ENCODE assay signal across 16 mouse cellular contexts in genomic region chr12:106673232-106673766, GRCm38 (mm10).
DNase-seq lines count a peak whose midpoint lies in the region; ATAC-seq and TF ChIP-seq lines count a peak whose summit lies in the region.
"Had no signal": no experiment of that assay in that cellular context is flagged by ENCODE, and none has a peak within 500 bp of the region (broad histone marks: within the 10 kb centered on the region; RNA-seq: fewer than 3 reads in every experiment).

No protein-coding gene starts in this region.

- H3K9ac ChIP-seq in forebrain, embryonic 14.5 days (ENCODE audit: low read length), result no peak overlapping the region
- no peak overlapping the region for H3K9ac ChIP-seq in forebrain, embryonic 11.5 days (ENCODE audit: low read length)
- H3K9ac ChIP-seq in kidney, postnatal 0 days (ENCODE audit: low read depth, low read length), result no peak overlapping the region
- no peak overlapping the region for H3K9ac ChIP-seq in ES-E14 (ENCODE audit: insufficient read depth, low read depth, low read length, poor library complexity, severe bottlenecking)
- H3K9ac ChIP-seq in embryonic facial prominence, embryonic 13.5 days, result no peak overlapping the region
- H3K9ac ChIP-seq: forebrain, postnatal 0 days; liver, embryonic 13.5 days had no signal

- no peak overlapping the region for H3K4me2 ChIP-seq in forebrain, embryonic 14.5 days (ENCODE audit: low read length)
- H3K4me2 ChIP-seq in forebrain, embryonic 11.5 days (ENCODE audit: low read depth, low read length, severe bottlenecking), result no peak overlapping the region
- H3K4me2 ChIP-seq in kidney, postnatal 0 days (ENCODE audit: low read length), result no peak overlapping the region
- peak overlapping the region; percentile 9; the same call in 1 of the 2 replicates for H3K4me2 ChIP-seq in embryonic facial prominence, embryonic 13.5 days
- H3K4me2 ChIP-seq: heart, embryonic 11.5 days; liver, embryonic 13.5 days had no signal

- WGBS in forebrain, embryonic 14.5 days, result 29% methylated on average over 13 of the region's 13 CpGs
- 37% methylated on average over 13 of the region's 13 CpGs for WGBS in forebrain, embryonic 11.5 days
- WGBS in kidney, postnatal 0 days, result 14% methylated on average over 13 of the region's 13 CpGs
- WGBS in embryonic facial prominence, embryonic 13.5 days, result 26% methylated on average over 13 of the region's 13 CpGs

- no peaks in the 10 kb centered on the region for H3K9me3 ChIP-seq in forebrain, embryonic 14.5 days (replicated peaks; ENCODE audit: control insufficient read depth, low read length)
- no peaks in the 10 kb centered on the region for H3K9me3 ChIP-seq in forebrain, embryonic 11.5 days (ENCODE audit: control insufficient read depth, low read length)
- H3K9me3 ChIP-seq in kidney, postnatal 0 days (replicated peaks; ENCODE audit: low read length), result no peaks in the 10 kb centered on the region
- no peaks in the 10 kb centered on the region for H3K9me3 ChIP-seq in ES-E14 (ENCODE audit: control insufficient read depth, insufficient read depth, low read depth, low read length)
- no peaks in the 10 kb centered on the region for H3K9me3 ChIP-seq in embryonic facial prominence, embryonic 13.5 days
- H3K9me3 ChIP-seq: liver, embryonic 13.5 days had no signal

- TF ChIP-seq CTCF in kidney, postnatal 0 days (IDR thresholded peaks at IDR 0.05; ENCODE audit: low read depth), result no peak

- in situ Hi-C loops in ES-E14 (cut with MboI; ENCODE audit: low sequenced_read_pairs in 2 of 2, unreplicated experiment in 2 of 2), result no loop called here

- DNase-seq in forebrain, embryonic 14.5 days (ENCODE audit: low spot score), result peak; percentile 38
- DNase-seq in forebrain, embryonic 11.5 days (ENCODE audit: low spot score), result no peak
- peak; percentile 46 for DNase-seq in kidney, postnatal 0 days (ENCODE audit: low spot score)
- no peak for DNase-seq in kidney, adult 18-20 months
- DNase-seq in ES-E14 (ENCODE audit: low read depth, low spot score), result no peak
- no peak for DNase-seq in frontal cortex, postnatal 25 days (ENCODE audit: low spot score in 2 of 2)
- DNase-seq: cerebellum, postnatal 25 days; forebrain, postnatal 0 days; gastrocnemius, postnatal 25 days; heart, postnatal 4 days; liver, embryonic 13.5 days; lung, postnatal 10 days; thymus, adult 2 months had no signal

- peaks cover 5% of the 10 kb centered on the region; the same call in 1 of the 2 replicates for H3K4me1 ChIP-seq in forebrain, embryonic 14.5 days (ENCODE audit: control insufficient read depth, insufficient read depth, low read length)
- H3K4me1 ChIP-seq in forebrain, embryonic 11.5 days (replicated peaks; ENCODE audit: control insufficient read depth, insufficient read depth, low read length), result peaks cover 4% of the 10 kb centered on the region; the same call in 1 of the 2 replicates
- H3K4me1 ChIP-seq in kidney, postnatal 0 days (replicated peaks; ENCODE audit: insufficient read depth, low read length), result no peaks in the 10 kb centered on the region
- no peaks in the 10 kb centered on the region for H3K4me1 ChIP-seq in ES-E14 (ENCODE audit: control insufficient read depth in 2 of 2, insufficient read depth in 2 of 2, low read length in 2 of 2, poor library complexity in 1 of 2)
- peaks cover 16% of the 10 kb centered on the region for H3K4me1 ChIP-seq in embryonic facial prominence, embryonic 13.5 days
- H3K4me1 ChIP-seq: liver, embryonic 13.5 days had no signal

- no peaks in the 10 kb centered on the region for H3K36me3 ChIP-seq in forebrain, embryonic 14.5 days (ENCODE audit: control insufficient read depth, insufficient read depth, low read length)
- H3K36me3 ChIP-seq in forebrain, embryonic 11.5 days (ENCODE audit: control insufficient read depth, insufficient read depth, low read length), result no peaks in the 10 kb centered on the region
- H3K36me3 ChIP-seq in kidney, postnatal 0 days (ENCODE audit: insufficient read depth, low read length), result no peaks in the 10 kb centered on the region
- H3K36me3 ChIP-seq in ES-E14 (ENCODE audit: control insufficient read depth, insufficient read depth, low read length, poor library complexity, severe bottlenecking), result no peaks in the 10 kb centered on the region
- H3K36me3 ChIP-seq in embryonic facial prominence, embryonic 13.5 days, result no peaks in the 10 kb centered on the region
- H3K36me3 ChIP-seq: liver, embryonic 13.5 days had no signal

- no peaks in the 10 kb centered on the region for H3K27me3 ChIP-seq in forebrain, embryonic 14.5 days (replicated peaks; ENCODE audit: control insufficient read depth, insufficient read depth, low read length)
- H3K27me3 ChIP-seq in forebrain, embryonic 11.5 days (ENCODE audit: control insufficient read depth, insufficient read depth, low read length), result no peaks in the 10 kb centered on the region
- no peaks in the 10 kb centered on the region for H3K27me3 ChIP-seq in kidney, postnatal 0 days (ENCODE audit: insufficient read depth, low read length)
- no peaks in the 10 kb centered on the region for H3K27me3 ChIP-seq in embryonic facial prominence, embryonic 13.5 days
- H3K27me3 ChIP-seq: liver, embryonic 13.5 days had no signal

- no peak for ATAC-seq in forebrain, embryonic 14.5 days
- ATAC-seq in forebrain, embryonic 11.5 days (replicated peaks; ENCODE audit: low FRiP score), result no peak
- no peak for ATAC-seq in kidney, postnatal 0 days (replicated peaks; ENCODE audit: low FRiP score, low read depth)
- ATAC-seq in embryonic facial prominence, embryonic 13.5 days (ENCODE audit: insufficient number of reproducible peaks, insufficient read depth, low FRiP score, low TSS enrichment, low read depth), result no peak
- ATAC-seq in megakaryocyte-erythroid progenitor cell, adult 5-6 weeks (replicated peaks; ENCODE audit: low FRiP score, low TSS enrichment, poor library complexity, severe bottlenecking), result no peak
- ATAC-seq: forebrain, postnatal 0 days had no signal

- H3K27ac ChIP-seq in forebrain, embryonic 14.5 days (ENCODE audit: low read depth, low read length), result no peak overlapping the region; the same call in 1 of the 2 replicates
- no peak overlapping the region for H3K27ac ChIP-seq in forebrain, embryonic 11.5 days (ENCODE audit: low read depth, low read length)
- H3K27ac ChIP-seq in kidney, postnatal 0 days, result no peak overlapping the region
- no peak overlapping the region for H3K27ac ChIP-seq in ES-E14 (ENCODE audit: insufficient read depth, low read depth, low read length, poor library complexity, severe bottlenecking)
- H3K27ac ChIP-seq in embryonic facial prominence, embryonic 13.5 days, result no peak overlapping the region
- H3K27ac ChIP-seq: liver, embryonic 13.5 days had no signal

- H3K4me3 ChIP-seq in forebrain, embryonic 14.5 days (ENCODE audit: low read depth, low read length), result no peak overlapping the region
- H3K4me3 ChIP-seq in forebrain, embryonic 11.5 days (ENCODE audit: low read depth, low read length), result no peak overlapping the region
- H3K4me3 ChIP-seq in kidney, postnatal 0 days (replicated peaks; ENCODE audit: low read depth, low read length), result no peak overlapping the region
- H3K4me3 ChIP-seq in ES-E14 (ENCODE audit: insufficient read depth in 1 of 2, low read depth in 1 of 2, low read length in 2 of 2, poor library complexity in 1 of 2, severe bottlenecking in 1 of 2), result no peak overlapping the region
- no peak overlapping the region for H3K4me3 ChIP-seq in embryonic facial prominence, embryonic 13.5 days
- H3K4me3 ChIP-seq: liver, embryonic 13.5 days had no signal

TF ChIP-seq in ES-E14, 5 proteins besides CTCF, POLR2A, EP300 and RAD21:
- TF ChIP-seq ZC3H11A (IDR thresholded peaks at IDR 0.05; ENCODE audit: borderline replicate concordance, low read depth, low read length) (no peak), MAFK (IDR thresholded peaks at IDR 0.05; ENCODE audit: insufficient read depth, low read depth, low read length) (no peak), HCFC1 (IDR thresholded peaks at IDR 0.05; ENCODE audit: borderline replicate concordance, insufficient read depth, low read length) (no peak), CHD2 (IDR thresholded peaks at IDR 0.05; ENCODE audit: low read depth, low read length) (no peak), ZNF384 (IDR thresholded peaks at IDR 0.05; ENCODE audit: low read depth, low read length) (peak; percentile 90)
TF ChIP-seq in ES-E14: peak in this region for 1.

Comparison
In these comparisons a context has a peak if more than half of its experiments do, and no peak if none do; other contexts are left out.
1. DNase-seq: peak in forebrain, embryonic 14.5 days (single experiment) and kidney, postnatal 0 days (single experiment); none in forebrain, embryonic 11.5 days (single experiment), kidney, adult 18-20 months (single experiment), ES-E14 (single experiment) and frontal cortex, postnatal 25 days (0 of 2).